Mouse (Mus musculus) hindbrain, embryonic 15.5 days (tissue): Measurements from ENCODE around the gene Atg4d. TPM values are rescaled to one million over a fixed set of nuclear protein-coding genes. Genes with fewer than 3 reads are reported as not detected.

Experiments
- ATAC-seq: fragments of 200-750 bp; cut with Nextera tagmentation; 2 replicates; pipeline ENCODE4 v1.8.0; 2017; ENCODE audit warnings: low read depth, moderate number of reproducible peaks, moderate TSS enrichment; ENCODE audit not compliant: low FRiP score
- H3K27ac ChIP-seq: fragments of 300-500 bp; sonication (generic); replicated peaks from 2 replicates; pipeline ENCODE4 v1.5.1; 2015; ENCODE audit warnings: mild to moderate bottlenecking, inconsistent platforms
- H3K27me3 ChIP-seq: fragments of 300-500 bp; sonication (generic); 2 replicates; pipeline ENCODE4 v1.6.1; 2015; ENCODE audit warnings: control low read depth, inconsistent platforms
- H3K36me3 ChIP-seq: fragments of 300-500 bp; sonication (generic); 2 replicates; pipeline ENCODE4 v1.6.1; 2015; ENCODE audit warnings: control low read depth, inconsistent platforms
- H3K4me1 ChIP-seq: fragments of 300-500 bp; sonication (generic); replicated peaks from 2 replicates; pipeline ENCODE4 v1.6.1; 2015; ENCODE audit warnings: control low read depth, inconsistent platforms
- H3K4me2 ChIP-seq: fragments of 300-500 bp; sonication (generic); 2 replicates; pipeline ENCODE4 v1.6.1; 2015; ENCODE audit warnings: moderate library complexity, mild to moderate bottlenecking, inconsistent platforms
- H3K4me3 ChIP-seq: fragments of 300-500 bp; sonication (generic); 2 replicates; pipeline ENCODE4 v1.5.1; 2015; ENCODE audit warnings: mild to moderate bottlenecking, inconsistent platforms
- H3K9ac ChIP-seq: fragments of 300-500 bp; sonication (generic); 2 replicates; pipeline ENCODE4 v1.6.1; 2015; ENCODE audit warnings: inconsistent platforms
- H3K9me3 ChIP-seq: fragments of 300-500 bp; sonication (generic); 2 replicates; pipeline ENCODE4 v1.6.1; 2016; ENCODE audit warnings: control low read depth, inconsistent platforms
- WGBS: fragments of 180-500 bp; shearing (Covaris S2); methylation state at CpG from one replicate; pipeline ENCODE4 v1.1.7; 2015; 5-methylcytosine and 5-hydroxymethylcytosine counted together
- polyA plus RNA-seq: library from polyadenylated mRNA; unstranded; fragments of >200 nt; fragmentation: Nextera tagmentation; extraction: Ambion mirVana; gene quantifications from 2 replicates; pipeline ENCODE4 v1.2.1, GENCODE M21; 2015

Atg4d gene
- polyA plus RNA-seq, 1 experiment from 2014 or later: 47.6 TPM

DNA sequence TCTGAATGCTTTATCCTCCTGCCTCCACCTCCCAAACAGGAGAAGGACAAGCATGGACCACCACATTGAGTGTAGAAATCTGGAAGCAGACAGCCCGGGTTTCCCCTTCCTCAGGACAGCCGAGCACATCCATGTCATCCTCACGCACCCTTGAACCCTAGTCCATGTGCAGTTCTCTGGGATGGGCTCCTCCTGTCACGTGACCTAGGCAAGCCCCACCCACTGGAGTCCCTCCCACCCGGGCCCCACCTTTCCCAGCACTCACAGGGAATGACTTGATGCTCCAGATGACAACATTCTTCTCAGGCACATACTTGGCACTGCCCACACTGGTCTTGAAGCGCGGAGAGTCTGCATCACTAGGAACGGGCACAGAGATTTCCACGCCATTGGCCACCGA is 33.9 kb downstream of the Atg4d start:
- H3K36me3 ChIP-seq: no peaks in the 10 kb centered on the region
- WGBS: 83% methylated on average over 10 of the region's 10 CpGs
- H3K4me2 ChIP-seq: no peak overlapping the region
- H3K4me3 ChIP-seq: no peak overlapping the region
- H3K4me1 ChIP-seq: no peaks in the 10 kb centered on the region
- no peak for ATAC-seq
- no peaks in the 10 kb centered on the region for H3K27me3 ChIP-seq
- H3K27ac ChIP-seq: no peak overlapping the region
- H3K9ac ChIP-seq: no peak overlapping the region
- no peaks in the 10 kb centered on the region for H3K9me3 ChIP-seq

DNA sequence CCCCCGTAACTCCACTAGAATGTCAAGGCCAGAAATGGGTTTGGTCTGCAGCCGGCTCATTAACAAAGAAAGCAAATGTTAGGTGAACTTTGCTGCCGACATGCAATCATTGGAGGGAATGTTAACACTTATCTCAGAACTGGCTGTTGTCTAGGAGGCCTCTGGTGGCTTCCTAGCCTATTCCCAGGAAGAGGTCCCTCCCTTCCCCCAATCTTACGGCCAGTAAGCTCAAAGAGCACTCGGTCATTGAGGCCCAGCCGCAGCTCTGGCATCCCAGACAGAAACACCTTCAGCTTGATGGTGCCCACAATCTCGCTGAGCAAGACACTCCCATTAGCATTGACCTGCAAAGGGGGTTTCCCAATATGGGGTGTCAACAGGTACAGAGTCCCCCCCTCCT is 40.0 kb downstream of the Atg4d start:
- Histone ChIP-seq H3K27ac (no peak overlapping the region), H3K9ac (no peak overlapping the region), H3K4me2 (no peak overlapping the region), H3K27me3 (no peaks in the 10 kb centered on the region), H3K9me3 (no peaks in the 10 kb centered on the region), H3K4me1 (no peaks in the 10 kb centered on the region), H3K36me3 (no peaks in the 10 kb centered on the region), H3K4me3 (no peak overlapping the region)
- WGBS: 90% methylated on average over 7 of the region's 7 CpGs
- ATAC-seq: no peak

DNA sequence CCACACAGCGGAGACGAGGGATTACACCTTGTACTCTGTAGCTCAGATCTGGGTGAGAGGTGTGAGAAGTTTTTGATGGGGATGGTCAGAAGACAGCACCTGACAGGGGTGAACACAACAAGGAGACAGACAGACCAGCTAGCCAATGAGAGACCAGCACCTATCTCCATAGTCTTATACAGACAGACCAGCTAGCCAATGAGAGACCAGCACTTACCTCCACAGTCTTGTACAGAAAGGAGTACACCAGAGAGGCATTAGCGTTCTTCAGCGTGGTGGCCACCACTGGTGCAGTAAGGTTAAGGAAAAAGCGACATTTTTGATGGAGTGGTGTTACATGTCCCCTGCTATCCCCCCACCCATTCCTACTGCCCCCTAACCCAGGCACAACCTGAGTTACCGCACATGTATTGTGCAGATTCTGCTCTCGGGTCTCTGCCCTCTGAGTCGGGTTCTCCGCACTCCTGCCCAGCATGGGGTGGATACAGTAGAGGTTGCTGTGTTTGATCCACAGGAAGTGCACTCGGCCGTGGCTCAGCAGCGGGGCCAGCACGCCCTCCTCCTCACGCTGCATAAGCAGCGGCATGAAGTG is 44.2 kb downstream of the Atg4d start:
- Histone ChIP-seq H3K4me2 (no peak overlapping the region), H3K36me3 (no peaks in the 10 kb centered on the region), H3K27me3 (peaks cover 10% of the 10 kb centered on the region), H3K9ac (no peak overlapping the region), H3K27ac (no peak overlapping the region), H3K4me3 (no peak overlapping the region), H3K4me1 (no peaks in the 10 kb centered on the region), H3K9me3 (no peaks in the 10 kb centered on the region)
- 71% methylated on average over 15 of the region's 15 CpGs for WGBS
- ATAC-seq: no peak

DNA sequence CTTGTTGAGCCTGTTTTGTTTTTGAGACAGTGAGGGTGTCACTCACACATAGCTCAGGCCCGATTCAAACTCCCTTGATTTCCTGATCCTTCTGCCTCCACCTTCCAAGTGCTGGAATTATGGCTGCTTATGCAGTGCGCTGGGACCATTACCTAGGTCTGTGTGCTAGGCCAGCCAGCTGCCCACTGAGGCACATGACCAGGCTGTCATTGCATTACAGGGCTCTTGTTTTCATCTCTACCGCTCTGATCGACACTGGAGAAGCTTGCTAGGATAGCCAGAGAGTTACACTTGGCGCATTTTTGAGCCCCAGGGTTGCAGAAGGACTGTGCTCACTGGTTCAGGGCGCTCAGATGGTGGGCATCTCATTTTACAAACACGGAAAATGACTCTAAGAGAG is 46.6 kb downstream of the Atg4d start:
- Histone ChIP-seq H3K4me1 (no peaks in the 10 kb centered on the region), H3K27ac (no peak overlapping the region), H3K36me3 (no peaks in the 10 kb centered on the region), H3K4me2 (peak overlapping the region; percentile 45), H3K9ac (no peak overlapping the region), H3K27me3 (peaks cover 10% of the 10 kb centered on the region), H3K9me3 (no peaks in the 10 kb centered on the region), H3K4me3 (peak overlapping the region; percentile 30)
- ATAC-seq: no peak
- 27% methylated on average over 7 of the region's 7 CpGs for WGBS

DNA sequence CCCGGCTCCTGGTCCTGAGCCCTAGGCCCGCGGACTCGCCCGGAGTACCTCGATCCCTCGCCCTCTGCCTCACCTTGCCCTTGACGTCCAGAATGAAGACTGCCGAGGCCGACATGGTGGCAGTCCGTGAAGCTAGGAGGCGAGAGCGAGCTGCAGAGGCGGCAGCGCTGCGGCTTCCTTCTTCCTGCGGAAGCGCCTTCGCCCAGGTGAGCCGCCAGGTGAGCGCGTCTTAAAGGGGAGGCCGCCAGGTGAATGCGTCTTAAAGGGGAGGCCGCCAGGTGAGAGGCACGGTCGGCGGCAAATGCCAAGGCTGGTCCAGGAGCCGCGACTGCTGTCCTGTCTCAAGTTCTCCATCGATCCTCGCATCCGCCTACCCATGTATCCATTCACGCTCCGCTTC is 47.0 kb downstream of the Atg4d start, which contains the start of gene Ap1m2:
Gene Ap1m2, minus strand, starts transcription at position 204 of the 400 bp plus-strand sequence.
- ATAC-seq: no peak
- WGBS: 14% methylated on average over 35 of the region's 35 CpGs
- Histone ChIP-seq H3K4me3 (peak within 1 kb of the TSS; percentile 30), H3K27ac (no peak within 1 kb of the TSS), H3K36me3 (no peaks in the 10 kb centered on the region), H3K9me3 (no peaks in the 10 kb centered on the region), H3K27me3 (peaks cover 10% of the 10 kb centered on the region), H3K4me1 (no peaks in the 10 kb centered on the region), H3K9ac (no peak within 1 kb of the TSS), H3K4me2 (peak within 1 kb of the TSS; percentile 45)

DNA sequence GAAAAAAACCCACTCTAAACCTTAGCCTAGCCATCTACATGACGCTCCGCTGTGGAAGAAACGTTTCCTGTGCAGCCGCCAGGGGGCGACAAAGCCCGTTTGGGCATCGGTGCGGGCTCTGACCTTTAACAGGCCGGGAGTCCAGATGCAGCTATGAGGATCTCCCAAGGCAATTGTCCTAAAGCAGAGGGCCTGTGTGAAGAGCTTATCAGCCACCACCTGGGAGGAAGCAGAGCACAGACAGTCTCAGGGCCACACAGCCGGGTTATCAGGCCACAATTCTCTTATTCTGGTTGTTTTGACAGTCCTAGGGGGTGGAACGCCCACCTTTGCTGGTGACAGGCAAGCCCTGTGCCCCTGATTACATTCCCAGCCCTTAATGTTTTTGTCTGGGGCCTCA is 48.3 kb downstream of the Atg4d start:
- H3K27ac ChIP-seq: no peak overlapping the region
- H3K4me1 ChIP-seq: no peaks in the 10 kb centered on the region
- no peak for ATAC-seq
- H3K4me3 ChIP-seq: no peak overlapping the region
- H3K27me3 ChIP-seq: peaks cover 10% of the 10 kb centered on the region
- no peak overlapping the region for H3K9ac ChIP-seq
- no peak overlapping the region for H3K4me2 ChIP-seq
- WGBS: 9% methylated on average over 11 of the region's 11 CpGs
- H3K36me3 ChIP-seq: no peaks in the 10 kb centered on the region
- H3K9me3 ChIP-seq: no peaks in the 10 kb centered on the region

DNA sequence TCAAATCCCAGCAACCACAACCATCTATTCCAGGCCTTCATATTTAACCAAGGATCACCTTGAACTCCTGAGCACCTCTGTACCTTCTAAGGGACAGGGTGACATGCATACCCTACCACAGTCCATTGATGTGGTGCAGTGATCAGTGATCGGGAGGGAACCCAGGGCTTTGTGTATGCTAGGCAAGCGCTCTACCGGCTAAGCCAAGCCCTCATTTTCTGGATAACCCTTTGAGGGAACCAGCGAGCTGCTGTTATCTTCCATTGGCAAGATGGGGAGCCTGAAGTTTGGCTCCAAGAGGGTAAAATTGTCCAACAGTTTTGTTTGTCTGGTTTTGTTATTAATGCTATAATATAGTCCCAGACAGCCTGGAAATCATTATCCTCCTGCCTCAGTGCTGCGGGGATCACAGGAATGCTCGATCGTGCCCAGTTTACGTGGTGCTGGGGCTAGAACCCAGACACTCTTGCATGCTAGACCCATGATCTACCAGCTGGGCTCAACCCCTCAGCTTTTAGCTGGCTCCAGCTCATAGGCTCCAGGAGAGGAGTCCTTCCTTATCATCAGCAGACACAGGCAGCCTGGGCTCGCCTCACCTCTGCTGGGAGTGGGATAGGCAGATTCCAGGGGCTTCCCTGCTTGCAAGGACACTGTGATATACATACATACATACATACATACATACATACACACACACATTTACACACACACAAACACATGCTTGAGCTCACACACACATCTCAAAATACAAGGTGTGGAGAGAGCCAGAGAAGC is 49.5 kb downstream of the Atg4d start:
- Histone ChIP-seq H3K9me3 (no peaks in the 10 kb centered on the region), H3K4me2 (no peak overlapping the region), H3K4me3 (no peak overlapping the region), H3K36me3 (no peaks in the 10 kb centered on the region), H3K9ac (no peak overlapping the region), H3K27me3 (peaks cover 10% of the 10 kb centered on the region), H3K4me1 (no peaks in the 10 kb centered on the region), H3K27ac (no peak overlapping the region)
- WGBS: 92% methylated on average over 9 of the region's 9 CpGs
- ATAC-seq: no peak

DNA sequence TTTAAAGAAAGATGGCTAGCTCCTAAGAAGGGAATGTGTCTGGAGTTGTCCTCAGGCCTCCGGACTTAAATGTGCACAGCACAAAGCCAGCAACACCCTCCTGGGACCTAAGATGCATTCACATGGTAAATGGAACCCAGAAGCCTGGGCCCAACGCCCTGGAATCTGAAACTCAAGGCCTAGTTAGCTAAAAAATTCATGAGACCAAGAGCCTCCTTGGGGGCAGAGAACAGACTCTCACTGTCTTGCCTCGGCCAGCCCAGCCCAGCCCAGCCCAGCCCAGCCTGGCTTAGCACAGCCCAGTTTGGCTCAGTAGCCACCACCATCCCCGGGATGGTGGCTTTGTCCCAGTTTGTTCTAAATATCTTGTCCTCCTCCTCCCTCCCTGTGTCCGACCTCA is 50.3 kb downstream of the Atg4d start:
- WGBS: 53% methylated on average over 5 of the region's 5 CpGs
- no peak for ATAC-seq
- H3K9ac ChIP-seq: no peak overlapping the region
- H3K9me3 ChIP-seq: no peaks in the 10 kb centered on the region
- peaks cover 3% of the 10 kb centered on the region; the same call in 1 of the 2 replicates for H3K4me1 ChIP-seq
- no peaks in the 10 kb centered on the region for H3K36me3 ChIP-seq
- H3K27ac ChIP-seq: no peak overlapping the region
- H3K27me3 ChIP-seq: peaks cover 10% of the 10 kb centered on the region
- no peak overlapping the region for H3K4me2 ChIP-seq
- H3K4me3 ChIP-seq: no peak overlapping the region

DNA sequence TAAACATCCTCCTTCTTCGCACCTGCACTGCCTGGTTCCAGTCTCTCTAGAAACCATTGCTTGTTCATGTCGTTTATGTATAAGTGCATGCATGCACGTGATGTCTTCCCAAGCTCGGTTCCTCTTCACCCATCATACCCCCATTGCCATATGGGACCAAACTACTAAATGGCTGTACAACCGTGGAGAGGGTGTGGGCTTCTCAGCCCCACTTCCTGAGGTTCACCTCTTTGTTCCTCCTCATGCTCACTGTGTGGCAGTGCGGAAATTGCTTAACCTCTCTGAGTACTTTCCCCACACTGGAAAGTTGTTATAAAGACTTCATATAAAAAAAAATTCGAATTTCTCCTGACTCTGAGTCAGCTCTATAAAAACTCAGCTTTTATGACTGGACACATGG is 51.6 kb downstream of the Atg4d start:
- Histone ChIP-seq H3K36me3 (no peaks in the 10 kb centered on the region), H3K27me3 (peaks cover 4% of the 10 kb centered on the region), H3K4me3 (no peak overlapping the region), H3K9me3 (no peaks in the 10 kb centered on the region), H3K27ac (no peak overlapping the region), H3K9ac (no peak overlapping the region), H3K4me2 (no peak overlapping the region), H3K4me1 (peaks cover 10% of the 10 kb centered on the region)
- 74% methylated on average over 7 of the region's 7 CpGs for WGBS
- ATAC-seq: no peak

DNA sequence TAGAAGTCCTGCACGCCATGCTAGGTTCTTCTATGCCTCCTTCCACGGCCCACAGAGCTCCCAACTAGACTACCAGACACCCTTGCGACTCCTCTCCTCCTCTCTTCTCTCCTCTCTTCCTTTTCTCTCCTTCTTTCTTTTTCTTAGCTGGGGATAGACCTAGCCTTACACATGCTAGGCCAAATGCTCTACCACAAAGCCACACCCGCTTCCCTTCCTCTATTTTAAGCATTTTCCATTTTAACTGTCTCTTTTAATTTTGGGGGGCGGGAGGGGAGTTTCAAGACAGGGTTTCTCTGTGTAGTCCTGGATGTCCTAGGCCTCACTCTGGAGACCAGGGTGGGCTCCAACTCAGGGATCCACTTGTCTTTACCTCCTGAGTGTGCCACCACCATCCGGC is 53.7 kb downstream of the Atg4d start:
- Histone ChIP-seq H3K27me3 (no peaks in the 10 kb centered on the region), H3K9ac (no peak overlapping the region), H3K9me3 (no peaks in the 10 kb centered on the region), H3K4me1 (peaks cover 23% of the 10 kb centered on the region), H3K4me2 (no peak overlapping the region), H3K36me3 (no peaks in the 10 kb centered on the region), H3K27ac (no peak overlapping the region), H3K4me3 (no peak overlapping the region)
- ATAC-seq: no peak
- WGBS: 92% methylated on average over 6 of the region's 6 CpGs

DNA sequence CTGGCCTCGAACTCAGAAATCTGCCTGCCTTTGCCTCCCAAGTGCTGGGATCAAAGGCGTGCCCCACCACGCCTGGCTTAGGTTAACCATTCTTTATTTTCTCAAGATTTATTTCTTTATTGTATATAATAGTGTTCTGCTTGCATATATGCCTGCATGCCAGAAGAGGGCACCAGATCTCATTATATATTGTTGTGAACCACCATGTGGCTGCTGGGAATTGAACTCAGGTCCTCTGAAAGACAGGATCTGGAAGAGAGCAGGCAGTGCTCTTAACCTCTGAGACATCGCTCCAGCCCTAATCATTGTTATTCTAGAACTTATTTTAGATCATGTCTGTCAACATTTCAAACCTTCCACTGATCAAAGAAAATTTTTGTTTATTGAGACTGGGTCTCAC is 54.4 kb downstream of the Atg4d start:
- Histone ChIP-seq H3K36me3 (no peaks in the 10 kb centered on the region), H3K9ac (no peak overlapping the region), H3K4me2 (no peak overlapping the region), H3K27me3 (no peaks in the 10 kb centered on the region), H3K27ac (no peak overlapping the region), H3K4me1 (peaks cover 23% of the 10 kb centered on the region), H3K4me3 (no peak overlapping the region), H3K9me3 (no peaks in the 10 kb centered on the region)
- no peak for ATAC-seq
- 91% methylated on average over 4 of the region's 4 CpGs for WGBS

DNA sequence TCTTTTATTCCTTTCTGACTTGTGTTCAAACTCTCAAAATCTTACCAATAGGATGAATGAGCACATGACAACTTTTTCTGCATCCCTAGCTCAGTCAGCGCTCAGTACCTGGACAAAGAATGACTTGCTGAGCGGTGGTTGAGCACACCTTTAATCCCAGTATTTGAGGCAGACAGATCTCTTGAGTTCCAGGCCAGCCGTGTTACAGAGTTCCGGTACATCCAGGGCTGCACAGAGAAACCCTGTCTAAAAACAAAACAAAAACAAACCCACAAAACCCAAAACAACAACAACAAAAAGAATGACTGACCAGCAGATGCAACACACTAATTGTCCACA is 55.2 kb downstream of the Atg4d start:
- Histone ChIP-seq H3K9ac (no peak overlapping the region), H3K4me1 (peaks cover 23% of the 10 kb centered on the region), H3K36me3 (no peaks in the 10 kb centered on the region), H3K27me3 (no peaks in the 10 kb centered on the region), H3K4me3 (peak overlapping the region; percentile 71), H3K9me3 (no peaks in the 10 kb centered on the region), H3K27ac (0 out of 2 replicates have a peak overlapping the region, but pooled peaks have one; percentile 64), H3K4me2 (peak overlapping the region; percentile 97)
- WGBS: 34% methylated on average over 4 of the region's 4 CpGs
- ATAC-seq: peak; percentile 63; the same call in 1 of the 2 replicates
